Mouse (Mus musculus) intestine, postnatal 0 days (tissue): Measurements from ENCODE around the gene Ppp1r27. TPM values are rescaled to one million over a fixed set of nuclear protein-coding genes. Genes with fewer than 3 reads are reported as not detected.
A peak's percentile ranks its signal among the peaks of the same experiment; 100 is the strongest.

Source experiments
- ATAC-seq: fragments of 200-750 bp; cut with Nextera tagmentation; 2 replicates; pipeline ENCODE4 v1.8.0; 2017; ENCODE audit warnings: mild to moderate bottlenecking, moderate TSS enrichment, moderate library complexity
- H3K27ac ChIP-seq: fragments of 300-500 bp; sonication (generic); 2 replicates; pipeline ENCODE4 v1.5.1; 2014; ENCODE audit warnings: mild to moderate bottlenecking, low read depth, low read length, moderate library complexity
- H3K27me3 ChIP-seq: fragments of 300-500 bp; sonication (generic); replicated peaks from 2 replicates; pipeline ENCODE4 v1.6.1; 2014; ENCODE audit warnings: low read length, mixed read lengths; ENCODE audit not compliant: control insufficient read depth, insufficient read depth
- H3K36me3 ChIP-seq: fragments of 300-500 bp; sonication (generic); 2 replicates; pipeline ENCODE4 v1.6.1; 2014; ENCODE audit warnings: mild to moderate bottlenecking, moderate library complexity; ENCODE audit not compliant: control insufficient read depth, insufficient read depth
- H3K4me1 ChIP-seq: fragments of 300-500 bp; sonication (generic); replicated peaks from 2 replicates; pipeline ENCODE4 v1.6.1; 2014; ENCODE audit warnings: antibody characterized with exemption, low read length, mixed read lengths; ENCODE audit not compliant: control insufficient read depth, insufficient read depth
- H3K4me2 ChIP-seq: fragments of 300-500 bp; sonication (generic); replicated peaks from 2 replicates; pipeline ENCODE4 v1.6.1; 2014; ENCODE audit warnings: low read depth, mild to moderate bottlenecking, moderate library complexity
- H3K4me3 ChIP-seq: fragments of 300-500 bp; sonication (generic); 2 replicates; pipeline ENCODE4 v1.5.1; 2014; ENCODE audit warnings: low read depth, low read length
- H3K9ac ChIP-seq: fragments of 300-500 bp; sonication (generic); 2 replicates; pipeline ENCODE4 v1.6.1; 2014; ENCODE audit warnings: mild to moderate bottlenecking, low read depth, low read length
- H3K9me3 ChIP-seq: fragments of 300-500 bp; sonication (generic); 2 replicates; pipeline ENCODE4 v1.6.1; 2016; ENCODE audit warnings: mixed run types; ENCODE audit not compliant: control insufficient read depth
- CTCF ChIP-seq: sonication (generic); IDR thresholded peaks from 2 replicates; pipeline ENCODE4 v1.5.1; 2016; ENCODE audit warnings: low read depth, mild to moderate bottlenecking, control low read depth, antibody characterized with exemption, moderate library complexity
- WGBS: fragments of 180-500 bp; shearing (Covaris S2); extraction: QIAGEN DNeasy Blood & Tissue Kit; methylation state at CpG from one replicate; pipeline ENCODE4 v1.1.7; 2014; 5-methylcytosine and 5-hydroxymethylcytosine counted together
- polyA plus RNA-seq: library from polyadenylated mRNA; unstranded; fragments of >200 nt; fragmentation: Nextera tagmentation; extraction: Ambion mirVana; gene quantifications from 2 replicates; pipeline ENCODE4 v1.2.1, GENCODE M21; 2015

Gene Ppp1r27
- polyA plus RNA-seq, 1 experiment from 2014 or later = 1.4 TPM

DNA sequence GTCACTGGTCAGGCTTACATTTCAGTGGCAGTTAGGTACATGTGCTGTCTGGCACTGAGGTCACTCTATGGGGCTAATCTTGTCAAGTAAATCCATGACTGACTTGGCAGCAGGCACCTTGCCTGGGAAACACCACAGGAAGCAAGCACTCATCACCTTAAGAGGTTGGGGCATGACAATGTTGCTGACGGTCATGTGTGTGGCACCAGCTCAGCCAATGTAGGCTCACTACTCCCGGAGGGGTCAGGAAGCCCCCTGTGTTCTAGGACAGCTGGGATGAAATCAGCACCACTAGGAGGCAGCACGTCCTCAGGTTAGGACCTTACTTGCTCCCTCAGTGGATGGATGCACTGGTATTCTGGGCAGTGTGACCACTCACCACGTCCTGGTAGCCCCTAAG, 9.0 kb downstream of the Ppp1r27 start:
- Histone ChIP-seq H3K36me3 (peaks cover 23% of the 10 kb centered on the region; the same call in 1 of the 2 replicates), H3K4me2 (no peak overlapping the region), H3K9me3 (no peaks in the 10 kb centered on the region), H3K9ac (no peak overlapping the region), H3K27ac (no peak overlapping the region), H3K4me3 (no peak overlapping the region), H3K27me3 (no peaks in the 10 kb centered on the region), H3K4me1 (peaks cover 23% of the 10 kb centered on the region)
- 51% methylated on average over 4 of the region's 4 CpGs for WGBS
- no peak for ATAC-seq
- peak; percentile 74 for TF ChIP-seq CTCF

DNA sequence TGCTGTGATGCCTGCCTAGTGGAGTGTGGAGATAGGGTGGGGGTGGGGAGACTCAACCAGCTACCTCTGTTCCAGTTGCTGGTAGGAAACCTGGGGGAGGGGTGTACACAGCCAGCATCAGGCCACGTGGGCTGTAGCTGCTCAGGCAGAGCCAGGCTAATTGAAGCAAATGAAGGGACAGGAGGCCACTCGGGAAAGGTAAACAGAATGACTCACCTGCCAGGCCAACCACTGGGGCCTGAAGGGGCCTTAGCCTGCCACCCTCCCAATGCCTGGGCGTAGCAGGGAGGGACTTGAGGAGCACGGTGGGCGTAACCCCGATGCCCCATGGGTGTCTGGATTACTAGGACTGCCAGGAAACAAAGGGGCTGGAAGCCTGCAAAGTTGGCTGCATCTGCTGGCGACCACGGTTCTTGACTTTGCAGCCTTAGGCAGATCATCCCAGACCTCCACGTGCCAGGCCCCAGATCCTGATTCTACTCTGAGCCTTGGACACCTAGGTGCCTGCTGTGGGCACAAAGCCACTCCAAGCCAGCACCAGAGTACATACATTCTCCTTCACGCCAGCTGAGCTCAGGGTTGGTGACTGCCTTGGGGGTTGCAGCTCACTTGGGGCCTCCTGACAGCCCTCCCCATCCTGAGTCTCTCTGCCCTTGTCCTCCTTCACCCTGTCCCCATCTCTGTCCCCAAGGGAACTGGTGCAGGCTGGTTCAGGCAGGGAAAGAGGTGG, 11.5 kb downstream of the Ppp1r27 start:
- Histone ChIP-seq H3K27me3 (no peaks in the 10 kb centered on the region), H3K4me2 (no peak overlapping the region), H3K9ac (no peak overlapping the region), H3K4me3 (no peak overlapping the region), H3K9me3 (no peaks in the 10 kb centered on the region), H3K36me3 (peaks cover 18% of the 10 kb centered on the region; the same call in 1 of the 2 replicates), H3K4me1 (peaks cover 17% of the 10 kb centered on the region; the same call in 1 of the 2 replicates), H3K27ac (peak overlapping the region; percentile 50)
- WGBS = 15% methylated on average over 10 of the region's 10 CpGs
- ATAC-seq = peak; percentile 86
- TF ChIP-seq CTCF = no peak

DNA sequence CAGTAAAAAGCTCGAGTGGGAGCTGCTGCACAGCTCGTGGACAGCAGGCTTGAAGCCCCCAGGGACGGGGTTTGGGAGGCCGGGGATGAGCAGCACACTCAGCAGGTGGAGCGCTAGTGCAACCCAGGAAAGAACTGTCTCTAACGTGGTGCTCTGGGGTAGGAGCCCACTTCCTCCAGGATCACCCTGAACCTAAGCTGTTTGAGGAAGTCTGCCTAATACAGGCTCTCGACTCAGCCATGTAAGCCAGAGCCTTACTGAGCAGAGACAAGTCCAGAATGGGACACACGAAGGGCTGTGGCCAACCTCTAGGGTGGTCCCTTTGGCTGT, 12.0 kb downstream of the Ppp1r27 start:
- H3K36me3 ChIP-seq = peaks cover 14% of the 10 kb centered on the region; the same call in 1 of the 2 replicates
- no peak overlapping the region for H3K9ac ChIP-seq
- no peak for TF ChIP-seq CTCF
- no peak overlapping the region for H3K4me2 ChIP-seq
- H3K9me3 ChIP-seq = no peaks in the 10 kb centered on the region
- 0 out of 2 replicates have a peak, but pooled peaks cover 4% of the 10 kb centered on the region for H3K27me3 ChIP-seq
- peaks cover 17% of the 10 kb centered on the region; the same call in 1 of the 2 replicates for H3K4me1 ChIP-seq
- WGBS = 42% methylated on average over 8 of the region's 8 CpGs
- no peak for ATAC-seq
- no peak overlapping the region for H3K4me3 ChIP-seq
- peak overlapping the region; percentile 50 for H3K27ac ChIP-seq

DNA sequence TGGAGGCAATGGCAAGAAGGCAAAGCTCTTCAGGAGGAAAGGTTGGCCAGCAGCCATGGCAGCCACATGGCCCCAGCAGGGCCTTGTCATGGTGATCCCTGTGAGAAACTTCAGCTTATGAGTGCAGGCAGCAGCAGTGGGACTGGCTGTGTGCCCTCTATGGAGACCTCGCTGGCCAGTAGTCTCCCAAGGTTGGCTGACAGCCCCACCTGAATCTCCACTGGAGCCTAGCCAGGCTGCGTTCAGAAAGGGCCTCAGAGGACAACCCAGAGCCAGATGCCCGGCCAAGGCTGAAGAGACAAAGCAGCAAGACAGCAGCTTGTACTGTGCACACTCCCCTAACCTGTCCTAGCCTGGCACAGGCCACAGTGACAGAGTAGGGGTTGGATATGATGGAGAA, 12.4 kb downstream of the Ppp1r27 start:
- ATAC-seq = no peak
- no peaks in the 10 kb centered on the region for H3K9me3 ChIP-seq
- no peak overlapping the region for H3K27ac ChIP-seq
- no peak overlapping the region for H3K9ac ChIP-seq
- no peak for TF ChIP-seq CTCF
- 0 out of 2 replicates have a peak, but pooled peaks cover 5% of the 10 kb centered on the region for H3K27me3 ChIP-seq
- peaks cover 9% of the 10 kb centered on the region; the same call in 1 of the 2 replicates for H3K36me3 ChIP-seq
- peaks cover 17% of the 10 kb centered on the region; the same call in 1 of the 2 replicates for H3K4me1 ChIP-seq
- H3K4me2 ChIP-seq = no peak overlapping the region
- WGBS = 60% methylated on average over 3 of the region's 3 CpGs
- H3K4me3 ChIP-seq = no peak overlapping the region

- Histone ChIP-seq H3K9me3 (no peaks in the 10 kb centered on the region), H3K4me3 (no peak overlapping the region), H3K36me3 (no peaks in the 10 kb centered on the region), H3K27me3 (peaks cover 32% of the 10 kb centered on the region), H3K27ac (no peak overlapping the region), H3K4me2 (no peak overlapping the region), H3K4me1 (peaks cover 20% of the 10 kb centered on the region), H3K9ac (no peak overlapping the region)
- no peak for TF ChIP-seq CTCF
- no peak for ATAC-seq
- WGBS = 79% methylated on average over 3 of the region's 3 CpGs
Measured at GRCm38 (mm10) chr11:120535804-120536203, 15.1 kb downstream of the Ppp1r27 start.

DNA sequence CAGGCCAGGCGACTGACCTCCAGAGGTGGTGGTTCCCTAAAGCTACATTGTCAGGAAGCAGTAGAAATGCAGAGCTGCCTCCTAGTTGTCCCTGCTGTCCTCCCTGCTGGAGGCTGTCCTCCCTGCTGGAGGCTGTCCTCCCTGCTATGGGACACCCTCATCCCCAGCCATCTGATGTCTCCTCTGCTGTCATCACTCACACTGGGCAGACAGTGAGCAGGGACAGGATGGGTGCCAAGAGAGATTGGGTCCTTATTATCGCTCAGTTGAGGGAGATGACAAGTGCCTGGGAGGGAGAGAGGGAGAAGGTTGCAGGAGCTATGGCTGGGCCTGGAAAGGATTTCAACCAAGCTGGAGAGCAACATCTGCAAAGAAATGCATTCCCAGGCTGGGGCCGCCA, 15.8 kb downstream of the Ppp1r27 start:
- Histone ChIP-seq H3K9me3 (no peaks in the 10 kb centered on the region), H3K4me3 (no peak overlapping the region), H3K27me3 (peaks cover 39% of the 10 kb centered on the region), H3K4me2 (no peak overlapping the region), H3K36me3 (no peaks in the 10 kb centered on the region), H3K4me1 (peaks cover 19% of the 10 kb centered on the region), H3K9ac (no peak overlapping the region), H3K27ac (no peak overlapping the region)
- 85% methylated on average over 3 of the region's 3 CpGs for WGBS
- no peak for TF ChIP-seq CTCF
- no peak for ATAC-seq
